Mouse (Mus musculus) gastrocnemius, postnatal 36 days (tissue): ENCODE data around the gene Gm21117. TPM values are rescaled to one million over a fixed set of nuclear protein-coding genes. Genes with fewer than 3 reads are reported as not detected.
"Not testable (repeated sequence)": the region's sequence is repeated elsewhere in the genome, so short reads cannot be mapped to it uniquely, and the experiment has no call there.

Source experiments
- DNase-seq, 2 experiments: peaks; one replicate each; pipeline ENCODE4 v3.0.0; 2022
- intact Hi-C: fragments of 180-260 bp; cut with DNase I; formaldehyde crosslinking; loops from one replicate; pipeline ENCODE4 v1.15.1; 2025
- long read RNA-seq, 2 experiments: library from polyadenylated mRNA; stranded (forward); transcript quantifications; one replicate each; pipeline ENCODE4 v2.0.0; 2021
- total RNA-seq, 2 experiments: library from RNA; stranded (reverse); gene quantifications; 2 replicates each; pipeline ENCODE4 v1.2.3; 2021

The Gm21117 gene
- not detected for total RNA-seq
- long read RNA-seq, experiment 1 = 0 reads
- long read RNA-seq, experiment 2 = 0 reads

DNA sequence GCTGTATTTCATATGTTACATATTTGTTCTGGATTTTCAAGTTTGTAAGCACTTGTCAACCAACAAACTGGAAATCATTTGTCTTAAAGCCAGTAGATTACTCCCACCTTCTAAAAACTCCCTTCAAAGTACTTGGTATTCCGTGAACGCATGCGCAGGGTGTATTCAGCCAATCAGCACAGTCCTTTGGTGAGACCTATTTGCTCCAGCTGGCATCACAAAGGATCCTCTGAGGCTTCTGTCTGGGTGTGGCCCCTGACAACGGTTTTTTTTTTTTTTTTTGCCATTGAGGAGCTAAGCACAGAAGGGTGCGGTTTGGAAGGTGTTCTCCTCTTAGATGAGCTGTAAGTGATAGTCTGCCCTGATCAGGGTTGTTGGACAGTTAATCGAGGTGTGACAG, at the start of gene Gm21117:
Gene Gm21117, plus strand, starts transcription at position 301 of the 400 bp plus-strand sequence.
- intact Hi-C loops, DNase-seq: not testable (repeated sequence)
